Mouse (Mus musculus): ENCODE results near the gene AC141477.1.
A peak's percentile ranks its signal among the peaks of the same experiment; 100 is the strongest.

Gene AC141477.1

DNA sequence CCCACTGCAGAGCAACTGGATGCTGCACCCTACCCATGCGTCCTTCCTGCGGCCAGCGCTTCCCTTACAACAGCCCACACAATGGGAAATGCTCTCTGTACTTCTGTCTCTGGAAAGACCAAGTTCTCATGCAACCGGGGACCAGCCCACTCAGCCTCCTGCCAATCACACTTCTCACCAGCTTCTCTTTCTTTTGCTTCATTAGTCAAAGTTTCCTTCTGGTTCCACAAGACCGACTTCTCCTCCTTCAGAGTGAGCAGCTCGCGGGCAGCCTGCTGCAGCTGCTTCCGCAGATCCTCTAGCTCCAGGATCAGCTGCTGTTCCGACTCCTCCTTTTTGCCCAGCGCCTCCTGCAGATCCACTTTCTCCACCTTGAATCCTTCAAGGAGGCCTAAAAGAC lies 31.7 kb downstream of the AC141477.1 start:
- peak; percentile 48 for DNase-seq

DNA sequence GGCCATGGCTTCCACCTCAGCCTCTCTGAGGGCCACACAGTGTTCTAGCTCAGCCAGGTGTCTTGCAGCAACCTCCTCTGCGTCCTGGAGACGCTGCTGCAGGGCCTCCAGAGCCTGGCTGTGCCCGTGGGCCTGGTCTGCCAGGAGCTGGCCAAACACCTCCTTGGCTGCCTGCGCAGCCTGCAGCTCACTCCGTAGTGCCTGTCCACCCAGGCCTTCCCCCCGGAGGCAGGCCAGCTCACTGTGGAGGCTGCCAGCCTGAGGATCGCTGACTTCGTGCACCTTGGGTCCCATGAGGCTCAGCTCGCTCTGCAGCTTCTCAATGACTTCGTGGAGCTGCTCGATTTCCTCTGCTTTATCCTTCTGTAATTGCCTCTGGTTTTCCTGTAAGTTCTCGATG lies 47.6 kb downstream of the AC141477.1 start:
- DNase-seq, result no peak

DNA sequence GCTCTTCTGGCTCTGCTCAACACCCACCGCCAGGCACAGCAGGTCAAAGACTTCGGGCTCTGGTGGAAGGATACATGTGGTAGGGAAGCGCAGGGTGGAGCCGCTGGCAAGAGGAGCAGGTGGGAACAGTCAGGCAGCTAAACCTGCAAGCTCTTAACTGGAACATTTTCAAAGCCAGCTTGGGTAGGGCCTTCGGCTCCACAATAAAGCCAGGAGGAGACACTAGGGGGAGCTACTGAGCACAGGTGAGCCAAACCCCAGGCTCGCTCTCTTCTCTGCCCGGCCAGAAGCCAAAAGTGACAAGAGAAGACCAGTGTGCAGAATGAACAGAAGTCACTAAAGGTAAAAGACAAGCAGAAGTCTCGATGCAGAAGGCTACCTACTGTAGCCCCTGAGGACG lies 48.5 kb downstream of the AC141477.1 start:
- DNase-seq, result no peak

DNA sequence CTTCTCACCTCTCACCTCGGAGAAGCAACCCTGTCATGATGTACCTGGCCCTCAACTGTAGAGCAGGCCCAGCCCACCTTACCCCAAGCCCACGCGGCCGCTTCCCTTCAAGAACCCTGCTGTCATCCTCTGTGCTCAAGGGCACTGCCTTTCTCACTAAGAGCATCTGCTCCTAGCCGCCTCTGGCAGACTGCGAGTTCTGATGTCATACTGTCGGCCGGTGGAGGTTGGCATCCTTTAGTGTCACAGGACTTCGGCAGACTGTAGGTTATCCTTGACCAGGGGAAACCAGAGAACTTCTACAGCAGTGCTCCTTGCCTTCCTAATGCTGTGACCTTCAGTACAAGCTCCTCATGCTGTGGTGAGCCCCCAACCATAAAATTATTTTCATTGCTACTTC lies 49.1 kb downstream of the AC141477.1 start:
- DNase-seq, result no peak
